ENCODE assay signal across 16 mouse cellular contexts in genomic region chr1:24219041-24219440, GRCm38 (mm10). TPM values are rescaled to one million over a fixed set of nuclear protein-coding genes. Genes with fewer than 3 reads are reported as not detected.
DNase-seq lines count a peak whose midpoint lies in the region; ATAC-seq and TF ChIP-seq lines count a peak whose summit lies in the region.
"Had no signal": no experiment of that assay in that cellular context is flagged by ENCODE, and none has a peak within 500 bp of the region (broad histone marks: within the 10 kb centered on the region; RNA-seq: fewer than 3 reads in every experiment).

No protein-coding gene starts in this region.

- TF ChIP-seq EP300 in stomach, postnatal 0 days (optimal IDR thresholded peaks at IDR 0.05): no peak

- 27% methylated on average over 6 of the region's 6 CpGs for WGBS in hindbrain, embryonic 13.5 days
- 31% methylated on average over 6 of the region's 6 CpGs for WGBS in hindbrain, embryonic 12.5 days
- 46% methylated on average over 6 of the region's 6 CpGs for WGBS in stomach, embryonic 14.5 days
- 59% methylated on average over 6 of the region's 6 CpGs for WGBS in stomach, postnatal 0 days
- WGBS in forebrain, postnatal 0 days: 34% methylated on average over 6 of the region's 6 CpGs
- 10% methylated on average over 6 of the region's 6 CpGs for WGBS in midbrain, postnatal 0 days

- H3K4me3 ChIP-seq in hindbrain, embryonic 13.5 days: no peak overlapping the region
- H3K4me3 ChIP-seq in hindbrain, embryonic 12.5 days: no peak overlapping the region
- H3K4me3 ChIP-seq in stomach, embryonic 14.5 days (ENCODE audit: low read depth, low read length): no peak overlapping the region
- no peak overlapping the region for H3K4me3 ChIP-seq in stomach, postnatal 0 days (ENCODE audit: low read depth, low read length)
- H3K4me3 ChIP-seq in forebrain, postnatal 0 days (ENCODE audit: low read depth, low read length): no peak overlapping the region
- no peak overlapping the region for H3K4me3 ChIP-seq in midbrain, postnatal 0 days (ENCODE audit: low read depth, low read length)
- H3K4me3 ChIP-seq: embryonic facial prominence, embryonic 15.5 days; heart, embryonic 15.5 days; neural tube, embryonic 13.5 days had no signal

- H3K9ac ChIP-seq in hindbrain, embryonic 13.5 days: no peak overlapping the region
- no peak overlapping the region for H3K9ac ChIP-seq in hindbrain, embryonic 12.5 days
- H3K9ac ChIP-seq in stomach, embryonic 14.5 days (replicated peaks; ENCODE audit: low read depth, low read length): no peak overlapping the region
- no peak overlapping the region for H3K9ac ChIP-seq in stomach, postnatal 0 days (ENCODE audit: low read length)
- H3K9ac ChIP-seq in forebrain, postnatal 0 days: 0 out of 2 replicates have a peak overlapping the region, but pooled peaks have one; percentile 10
- no peak overlapping the region for H3K9ac ChIP-seq in midbrain, postnatal 0 days (replicated peaks; ENCODE audit: low read length, poor library complexity, severe bottlenecking)
- H3K9ac ChIP-seq: embryonic facial prominence, embryonic 15.5 days; heart, embryonic 15.5 days; neural tube, embryonic 13.5 days had no signal

- H3K36me3 ChIP-seq in hindbrain, embryonic 13.5 days: no peaks in the 10 kb centered on the region
- H3K36me3 ChIP-seq in hindbrain, embryonic 12.5 days: no peaks in the 10 kb centered on the region
- no peaks in the 10 kb centered on the region for H3K36me3 ChIP-seq in stomach, embryonic 14.5 days (ENCODE audit: control insufficient read depth, insufficient read depth, low read length)
- H3K36me3 ChIP-seq in stomach, postnatal 0 days (ENCODE audit: control insufficient read depth, insufficient read depth, low read length): no peaks in the 10 kb centered on the region
- no peaks in the 10 kb centered on the region for H3K36me3 ChIP-seq in forebrain, postnatal 0 days (ENCODE audit: insufficient read depth)
- H3K36me3 ChIP-seq in midbrain, postnatal 0 days (ENCODE audit: insufficient read depth, low read length): no peaks in the 10 kb centered on the region
- H3K36me3 ChIP-seq: embryonic facial prominence, embryonic 15.5 days; heart, embryonic 15.5 days; neural tube, embryonic 13.5 days had no signal

- no peak for TF ChIP-seq CTCF in stomach, postnatal 0 days (IDR thresholded peaks at IDR 0.05; ENCODE audit: low read depth)
- no peak for TF ChIP-seq CTCF in forebrain, postnatal 0 days (IDR thresholded peaks at IDR 0.05; ENCODE audit: low read depth)
- TF ChIP-seq CTCF in midbrain, postnatal 0 days (IDR thresholded peaks at IDR 0.05): no peak

- H3K9me3 ChIP-seq in hindbrain, embryonic 13.5 days: no peaks in the 10 kb centered on the region
- H3K9me3 ChIP-seq in hindbrain, embryonic 12.5 days (replicated peaks): no peaks in the 10 kb centered on the region
- H3K9me3 ChIP-seq in stomach, embryonic 14.5 days (ENCODE audit: control insufficient read depth, low read depth, low read length): no peaks in the 10 kb centered on the region
- H3K9me3 ChIP-seq in stomach, postnatal 0 days (ENCODE audit: control insufficient read depth, low read length): no peaks in the 10 kb centered on the region
- no peaks in the 10 kb centered on the region for H3K9me3 ChIP-seq in forebrain, postnatal 0 days (ENCODE audit: low read length)
- H3K9me3 ChIP-seq in midbrain, postnatal 0 days (ENCODE audit: low read length): no peaks in the 10 kb centered on the region
- H3K9me3 ChIP-seq: embryonic facial prominence, embryonic 15.5 days; heart, embryonic 15.5 days; neural tube, embryonic 13.5 days had no signal

- no peak overlapping the region for H3K27ac ChIP-seq in hindbrain, embryonic 13.5 days
- no peak overlapping the region for H3K27ac ChIP-seq in hindbrain, embryonic 12.5 days
- no peak overlapping the region for H3K27ac ChIP-seq in stomach, embryonic 14.5 days (ENCODE audit: low read length)
- no peak overlapping the region for H3K27ac ChIP-seq in stomach, postnatal 0 days (replicated peaks)
- 0 out of 2 replicates have a peak overlapping the region, but pooled peaks have one; percentile 15 for H3K27ac ChIP-seq in forebrain, postnatal 0 days (ENCODE audit: low read depth, low read length)
- H3K27ac ChIP-seq in midbrain, postnatal 0 days (ENCODE audit: low read depth, low read length): no peak overlapping the region
- H3K27ac ChIP-seq: embryonic facial prominence, embryonic 15.5 days; heart, embryonic 15.5 days; neural tube, embryonic 13.5 days had no signal

- peak; percentile 82; the same call in 1 of the 2 replicates for ATAC-seq in hindbrain, embryonic 13.5 days (ENCODE audit: low FRiP score)
- ATAC-seq in hindbrain, embryonic 12.5 days (ENCODE audit: low FRiP score): no peak
- ATAC-seq in stomach, embryonic 14.5 days (ENCODE audit: insufficient number of reproducible peaks, insufficient read depth, low FRiP score, low read depth): peak; percentile 61; the same call in 1 of the 2 replicates
- ATAC-seq in stomach, postnatal 0 days (ENCODE audit: low FRiP score, low TSS enrichment): no peak
- ATAC-seq in forebrain, postnatal 0 days: peak; percentile 84
- peak; percentile 86 for ATAC-seq in midbrain, postnatal 0 days (ENCODE audit: low FRiP score)

- H3K4me1 ChIP-seq in hindbrain, embryonic 13.5 days (replicated peaks): peaks cover 11% of the 10 kb centered on the region
- 0 out of 2 replicates have a peak, but pooled peaks cover 2% of the 10 kb centered on the region for H3K4me1 ChIP-seq in hindbrain, embryonic 12.5 days
- H3K4me1 ChIP-seq in stomach, embryonic 14.5 days (ENCODE audit: control insufficient read depth, insufficient read depth, low read length): no peaks in the 10 kb centered on the region
- H3K4me1 ChIP-seq in stomach, postnatal 0 days (replicated peaks; ENCODE audit: control insufficient read depth, insufficient read depth): no peaks in the 10 kb centered on the region
- no peaks in the 10 kb centered on the region for H3K4me1 ChIP-seq in forebrain, postnatal 0 days (ENCODE audit: insufficient read depth)
- no peaks in the 10 kb centered on the region; the same call in 1 of the 2 replicates for H3K4me1 ChIP-seq in midbrain, postnatal 0 days (ENCODE audit: insufficient read depth, low read length)
- H3K4me1 ChIP-seq: embryonic facial prominence, embryonic 15.5 days; heart, embryonic 15.5 days; neural tube, embryonic 13.5 days had no signal

- no peak for DNase-seq in stomach, postnatal 0 days (ENCODE audit: low spot score)
- peak; percentile 40 for DNase-seq in forebrain, postnatal 0 days
- DNase-seq in midbrain, postnatal 0 days (ENCODE audit: low spot score): peak; percentile 55
- DNase-seq in adrenal gland, adult 18-20 months (ENCODE audit: low spot score in 2 of 2): no peak
- no peak for DNase-seq in gastrocnemius, postnatal 10 days
- DNase-seq: adrenal gland, postnatal 14 days; cerebellum, adult 18-20 months; kidney, adult 2 months; layer of hippocampus, adult 9-11 months had no signal

- no peaks in the 10 kb centered on the region for H3K27me3 ChIP-seq in hindbrain, embryonic 13.5 days
- H3K27me3 ChIP-seq in hindbrain, embryonic 12.5 days: no peaks in the 10 kb centered on the region
- H3K27me3 ChIP-seq in stomach, embryonic 14.5 days (ENCODE audit: control insufficient read depth, insufficient read depth, low read length): no peaks in the 10 kb centered on the region
- no peaks in the 10 kb centered on the region for H3K27me3 ChIP-seq in stomach, postnatal 0 days (ENCODE audit: control insufficient read depth, insufficient read depth, low read length)
- H3K27me3 ChIP-seq in forebrain, postnatal 0 days (ENCODE audit: insufficient read depth, low read length): no peaks in the 10 kb centered on the region
- H3K27me3 ChIP-seq in midbrain, postnatal 0 days (ENCODE audit: insufficient read depth, low read length): no peaks in the 10 kb centered on the region
- H3K27me3 ChIP-seq: embryonic facial prominence, embryonic 15.5 days; heart, embryonic 15.5 days; neural tube, embryonic 13.5 days had no signal

- no peak overlapping the region for H3K4me2 ChIP-seq in hindbrain, embryonic 13.5 days
- no peak overlapping the region for H3K4me2 ChIP-seq in hindbrain, embryonic 12.5 days (replicated peaks)
- no peak overlapping the region for H3K4me2 ChIP-seq in stomach, embryonic 14.5 days (replicated peaks; ENCODE audit: low read depth, low read length)
- H3K4me2 ChIP-seq in stomach, postnatal 0 days (replicated peaks; ENCODE audit: low read depth): no peak overlapping the region
- H3K4me2 ChIP-seq in forebrain, postnatal 0 days (ENCODE audit: low read depth): no peak overlapping the region
- H3K4me2 ChIP-seq in midbrain, postnatal 0 days (ENCODE audit: low read depth, low read length, poor library complexity, severe bottlenecking): no peak overlapping the region
- H3K4me2 ChIP-seq: embryonic facial prominence, embryonic 15.5 days; heart, embryonic 15.5 days; neural tube, embryonic 13.5 days had no signal

RNA-seq across cellular contexts. Expression of gene Col9a1, which starts 41.6 kb away (rescaled TPM):
- polyA plus RNA-seq in hindbrain, embryonic 13.5 days (2015; fragmentation: Nextera tagmentation; extraction: Ambion mirVana): 5.9 and 13.1 TPM in 2 replicates
- 101 and 107 TPM in 2 replicates for polyA plus RNA-seq in hindbrain, embryonic 12.5 days (2016; fragmentation: Nextera tagmentation; extraction: Ambion mirVana)
- 2.1 and 3.2 TPM in 2 replicates for polyA plus RNA-seq in stomach, embryonic 14.5 days (2014; fragmentation: Nextera tagmentation; extraction: Ambion mirVana)
- polyA plus RNA-seq in stomach, postnatal 0 days (2015; fragmentation: Nextera tagmentation; extraction: Ambion mirVana): 0.27 and 0.32 TPM in 2 replicates
- total RNA-seq in forebrain, postnatal 0 days (2014; rRNA removed): 3.0 and 4.2 TPM in 2 replicates
- 1.8 and 2.0 TPM in 2 replicates for polyA plus RNA-seq in forebrain, postnatal 0 days (2015; fragmentation: Nextera tagmentation; extraction: Ambion mirVana)
- 1.7 and 2.2 TPM in 2 replicates for total RNA-seq in midbrain, postnatal 0 days (2014; rRNA removed)
- 1.2 and 1.6 TPM in 2 replicates for polyA plus RNA-seq in midbrain, postnatal 0 days (2015; fragmentation: Nextera tagmentation; extraction: Ambion mirVana)
- total RNA-seq in adrenal gland, adult 18-20 months (2021): not detected
- total RNA-seq in gastrocnemius, postnatal 10 days (2021): under 1 TPM; 0.47 to 0.86 TPM
- total RNA-seq: megakaryocyte, adult 5-6 weeks had no signal
- polyA plus RNA-seq: kidney, adult 2 months had no signal

Comparison
In these comparisons a context has a peak if more than half of its experiments do, and no peak if none do; other contexts are left out.
1. ATAC-seq: peak in hindbrain, embryonic 13.5 days (single experiment), stomach, embryonic 14.5 days (single experiment), forebrain, postnatal 0 days (single experiment) and midbrain, postnatal 0 days (single experiment); none in hindbrain, embryonic 12.5 days (single experiment) and stomach, postnatal 0 days (single experiment).
2. DNase-seq: peak in forebrain, postnatal 0 days (single experiment) and midbrain, postnatal 0 days (single experiment); none in stomach, postnatal 0 days (single experiment), adrenal gland, adult 18-20 months (0 of 2) and gastrocnemius, postnatal 10 days (single experiment).